Mouse (Mus musculus) spleen, adult 2 months (tissue): Measurements from ENCODE around the gene 4933428G20Rik.

Experiments used
- CTCF ChIP-seq: fragments of 200-500 bp; IDR thresholded peaks from 2 replicates; pipeline ENCODE4 v1.5.1; 2011; ENCODE audit warnings: mild to moderate bottlenecking, inconsistent platforms; ENCODE audit not compliant: insufficient read depth, insufficient read length, insufficient replicate concordance; ENCODE audit errors: extremely low read depth
- POLR2A ChIP-seq: fragments of 200-500 bp; IDR thresholded peaks from 2 replicates; pipeline ENCODE4 v1.6.1; 2011; ENCODE audit warnings: low read depth, low read length, inconsistent platforms

DNA sequence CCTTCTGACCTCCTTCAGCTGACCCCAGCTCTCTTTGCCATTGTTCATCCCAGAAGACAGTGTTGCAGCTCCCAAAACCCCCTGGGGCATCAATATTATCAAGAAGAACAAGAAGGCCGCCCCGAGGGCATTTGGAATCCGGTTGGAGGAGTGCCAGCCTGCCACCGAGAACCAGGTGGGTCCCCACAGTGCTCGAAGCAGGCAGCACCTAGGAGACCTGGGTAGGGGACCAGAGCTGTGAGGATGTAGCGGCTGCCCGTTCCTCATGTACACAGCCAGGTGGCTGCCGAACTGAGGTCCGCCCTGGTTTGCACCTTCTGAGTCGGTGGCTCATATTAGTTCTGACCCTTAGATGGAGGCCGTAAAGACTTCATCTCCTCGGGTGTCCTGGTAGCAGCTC, 34.2 kb downstream of the 4933428G20Rik start:
- TF ChIP-seq CTCF (no peak), POLR2A (no peak)
